8 mouse cellular contexts compared by ENCODE assay signal in the genomic region with DNA sequence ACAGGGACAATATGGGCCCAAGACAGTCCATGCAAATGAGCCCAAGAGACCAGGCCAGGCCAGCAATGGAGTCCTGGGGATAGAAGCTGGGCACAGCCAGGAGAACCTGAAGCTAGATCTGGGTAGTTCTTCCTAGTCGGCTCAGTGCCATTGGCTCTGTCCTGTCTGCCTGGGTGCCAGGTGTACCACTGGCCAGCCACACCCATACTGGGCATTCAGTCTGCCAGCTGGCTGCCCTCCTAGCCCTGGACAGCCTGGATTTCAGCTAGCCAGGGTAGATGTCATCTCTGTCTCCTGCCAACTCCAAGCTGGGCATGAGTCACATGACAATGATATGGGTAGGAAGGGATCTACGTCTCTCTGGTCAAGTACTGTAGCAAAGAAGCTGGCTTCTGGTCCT. TPM values are rescaled to one million over a fixed set of nuclear protein-coding genes. Genes with fewer than 3 reads are reported as not detected.
A peak's percentile ranks its signal among the peaks of the same experiment; 100 is the strongest.
DNase-seq lines count a peak whose midpoint lies in the region.

No protein-coding gene starts in this region.

- DNase-seq in kidney, adult 18-20 months: peak; percentile 69
- DNase-seq in kidney, postnatal 4 days: no peak
- DNase-seq in Muller cell, postnatal 12 days (ENCODE audit: inconsistent ontology term): peak; percentile 42
- peak; percentile 91 to 93 for DNase-seq in cerebellum, adult 18-20 months
- peak; percentile 80 for DNase-seq in heart, adult 8-10 months (ENCODE audit: low spot score)
- no peak for DNase-seq in embryo, embryonic 10 days (ENCODE audit: low spot score)
- DNase-seq in retina, embryonic 14.5 days (ENCODE audit: low spot score): no peak
- no peak for DNase-seq in right cerebral cortex, postnatal 36 days (ENCODE audit: low spot score in 2 of 2)

RNA-seq across cellular contexts. Expression of a gene that starts 29.7 kb away (rescaled TPM):
- 1 to 10 TPM; 5.3 to 6.4 (median 5.8) TPM for total RNA-seq in heart, adult 8-10 months (2022)

RNA-seq across cellular contexts. Expression of a gene that starts 30.7 kb away (rescaled TPM):
- 10 to 100 TPM; 17.5 to 19.3 (median 17.8) TPM for total RNA-seq in heart, adult 8-10 months (2022)

RNA-seq across cellular contexts. Expression of a gene that starts 36.5 kb away (rescaled TPM):
- total RNA-seq in heart, adult 8-10 months (2022): 10 to 100 TPM in 3 of 4 experiments, 1 to 10 TPM in 1; 7.4 to 13.4 (median 10.2) TPM

RNA-seq across cellular contexts. Expression of a gene that starts 58.4 kb away (rescaled TPM):
- total RNA-seq in heart, adult 8-10 months (2022): 10 to 100 TPM; 16.7 to 22.8 (median 20.2) TPM

RNA-seq across cellular contexts. Expression of a gene that starts 58.6 kb away (rescaled TPM):
- 10 to 100 TPM; 26.5 to 31.3 (median 29.1) TPM for total RNA-seq in heart, adult 8-10 months (2022)

Comparison
In these comparisons a context has a peak if more than half of its experiments do, and no peak if none do; other contexts are left out.
1. DNase-seq: peak in kidney, adult 18-20 months (single experiment), Muller cell, postnatal 12 days (single experiment), cerebellum, adult 18-20 months (2 of 2) and heart, adult 8-10 months (single experiment); none in kidney, postnatal 4 days (0 of 2), embryo, embryonic 10 days (single experiment), retina, embryonic 14.5 days (single experiment) and right cerebral cortex, postnatal 36 days (0 of 2).